Mouse (Mus musculus) brain, adult 2 months (tissue): ENCODE measurements at regions not wholly inside any gene's neighbourhood (a gene's known extent, or its start where the extent isn't known, plus 50 kb on each side); places are given as distances from the start of the nearest gene placed in this dataset.
A peak's percentile ranks its signal among the peaks of the same experiment; 100 is the strongest.

Experiments
- DNase-seq: peaks from one replicate; pipeline ENCODE4 v3.0.0; 2011; ENCODE audit warnings: low read depth, low spot score

DNA sequence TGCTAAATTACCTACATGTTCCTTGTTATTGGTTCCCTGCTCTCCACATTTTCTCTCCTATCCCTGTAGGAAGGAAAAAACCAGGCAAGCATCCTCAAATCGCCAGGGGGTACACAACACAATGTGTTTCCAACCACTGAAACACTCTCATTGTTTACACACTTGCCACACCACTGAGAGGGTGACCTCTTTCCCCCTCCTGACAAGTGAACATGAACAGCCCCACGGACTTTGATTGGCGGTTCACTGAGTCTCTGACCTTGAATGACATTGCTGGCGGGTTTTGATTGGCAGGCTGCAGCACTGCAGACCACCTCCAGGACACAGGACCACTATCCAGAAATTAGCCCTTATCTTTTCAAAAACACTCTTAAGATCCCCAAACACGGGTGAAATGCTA, 211.7 kb upstream of the Onecut1 start:
- DNase-seq = no peak

DNA sequence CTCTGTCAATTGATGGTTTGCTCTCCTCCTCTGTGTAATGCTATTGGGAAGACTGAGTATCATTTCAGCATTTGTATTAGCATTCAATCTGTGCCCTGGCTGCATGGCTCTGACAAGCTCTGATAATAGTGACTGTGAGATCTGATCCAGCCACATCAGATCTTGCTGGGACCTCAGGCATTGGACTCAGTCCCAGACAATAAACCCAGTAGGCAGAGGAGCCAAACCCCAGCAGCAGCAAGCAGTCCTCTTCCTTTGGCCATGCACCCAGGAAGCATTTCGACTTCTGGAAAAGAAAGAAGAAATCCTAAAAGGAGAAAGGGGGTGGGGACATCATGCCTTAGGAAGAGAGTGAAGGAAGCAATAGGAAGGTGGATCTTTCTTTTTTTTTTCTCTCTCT, 205.8 kb upstream of the Onecut1 start:
- no peak for DNase-seq

DNA sequence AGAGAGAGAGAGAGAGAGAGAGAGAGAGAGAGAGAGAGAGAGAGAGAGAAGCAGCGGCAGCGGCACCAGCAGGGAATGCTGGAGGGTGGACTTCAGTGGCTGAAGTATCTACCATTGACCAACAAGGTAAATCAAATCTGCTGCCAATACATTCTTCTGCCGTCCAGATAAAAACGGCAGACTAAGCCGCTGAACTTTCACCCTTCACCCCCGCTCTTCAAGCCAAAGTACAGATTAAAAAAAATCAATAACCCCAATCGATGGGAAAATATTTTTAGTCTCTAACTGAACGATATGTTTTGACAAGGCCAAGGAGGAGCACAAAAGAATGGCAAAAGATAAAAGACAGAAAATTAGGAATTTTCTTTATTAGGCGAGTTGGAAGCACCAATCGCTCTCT, 205.3 kb upstream of the Onecut1 start:
- no peak for DNase-seq

DNA sequence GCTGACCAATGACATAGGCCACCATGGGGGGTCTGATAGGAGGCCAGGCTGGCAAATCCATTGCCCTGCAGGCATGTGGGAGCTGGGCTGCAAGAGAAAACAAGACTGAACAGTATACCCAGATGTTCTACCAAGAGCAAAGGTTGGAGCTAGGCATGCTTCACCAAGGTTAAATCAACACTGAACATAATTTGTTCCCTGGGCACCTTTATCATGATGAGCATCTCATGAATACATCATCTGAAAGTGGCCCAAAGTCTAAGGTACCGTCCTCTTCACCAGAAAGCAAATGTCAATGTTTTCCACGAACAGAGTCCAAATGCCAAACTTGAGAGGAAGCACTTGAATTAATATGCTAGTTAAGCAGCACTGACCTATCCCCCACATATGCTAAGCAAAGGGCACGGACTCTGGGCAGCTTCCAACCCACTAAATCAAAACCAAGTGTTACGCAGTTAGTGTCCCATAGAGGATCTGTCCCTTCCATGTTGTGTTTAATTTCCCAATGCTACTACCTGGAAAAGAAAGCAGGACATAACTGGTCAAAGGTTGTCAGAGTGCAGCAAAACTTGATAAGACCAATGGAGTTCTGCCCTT, 190.3 kb upstream of the Onecut1 start:
- no peak for DNase-seq

DNA sequence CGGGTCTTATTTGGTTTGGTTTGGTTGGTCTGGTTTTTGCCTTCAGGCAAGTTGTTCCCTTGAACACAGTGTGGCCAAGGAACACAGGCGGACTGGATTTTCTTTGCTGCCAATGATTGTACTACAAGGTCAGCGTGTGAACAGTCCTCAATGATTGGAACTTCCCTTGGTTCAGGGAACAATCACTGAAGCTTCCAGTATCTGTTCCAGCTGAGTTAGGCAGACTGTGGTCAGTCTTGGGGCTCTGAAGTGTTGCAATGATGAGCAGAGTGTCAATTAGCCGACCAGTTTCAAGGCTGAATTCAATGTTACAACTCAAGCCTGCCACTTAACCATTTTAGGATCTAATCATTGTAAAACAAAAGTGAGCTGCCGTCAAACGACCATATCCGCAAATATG, 189.5 kb upstream of the Onecut1 start:
- DNase-seq = no peak

DNA sequence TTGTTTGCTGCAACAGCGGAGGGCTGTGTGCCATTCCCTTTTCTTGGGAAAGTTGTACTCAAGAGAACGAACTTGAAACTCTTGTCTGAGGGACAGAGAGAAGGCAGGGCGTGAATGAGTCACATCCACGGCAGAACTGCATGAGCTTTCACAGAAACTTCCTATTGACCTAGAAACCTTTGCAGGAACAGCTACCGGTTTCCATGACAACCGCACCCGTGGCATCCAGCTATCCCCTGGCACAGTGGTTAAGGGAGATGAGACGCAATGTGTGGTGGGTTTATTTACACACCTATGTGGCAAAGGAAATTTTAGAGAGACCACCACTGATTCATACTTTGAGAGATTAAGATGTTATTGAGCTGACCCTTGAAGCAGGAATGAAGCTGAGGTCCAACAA, 163.5 kb upstream of the Onecut1 start:
- peak; percentile 44 for DNase-seq

DNA sequence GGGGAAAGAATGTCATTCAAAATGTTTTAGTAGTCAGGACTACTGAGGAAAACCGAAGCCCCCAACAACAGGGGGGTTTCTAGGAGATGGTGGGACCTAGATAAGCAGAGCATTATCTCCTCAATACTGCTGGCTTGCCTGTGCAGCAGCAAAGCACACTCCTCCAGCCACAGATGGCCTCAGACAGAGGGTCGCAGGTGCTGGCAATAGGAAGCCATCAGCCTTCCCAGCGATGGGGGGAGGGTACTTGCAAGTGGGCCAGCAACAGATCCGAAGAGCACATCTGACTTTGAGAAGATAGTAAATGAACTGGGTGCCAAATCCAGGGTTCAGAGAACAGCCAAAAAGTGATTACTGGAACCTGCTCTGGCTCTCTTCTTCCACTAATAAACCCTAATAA, 156.0 kb upstream of the Onecut1 start:
- DNase-seq = no peak

DNA sequence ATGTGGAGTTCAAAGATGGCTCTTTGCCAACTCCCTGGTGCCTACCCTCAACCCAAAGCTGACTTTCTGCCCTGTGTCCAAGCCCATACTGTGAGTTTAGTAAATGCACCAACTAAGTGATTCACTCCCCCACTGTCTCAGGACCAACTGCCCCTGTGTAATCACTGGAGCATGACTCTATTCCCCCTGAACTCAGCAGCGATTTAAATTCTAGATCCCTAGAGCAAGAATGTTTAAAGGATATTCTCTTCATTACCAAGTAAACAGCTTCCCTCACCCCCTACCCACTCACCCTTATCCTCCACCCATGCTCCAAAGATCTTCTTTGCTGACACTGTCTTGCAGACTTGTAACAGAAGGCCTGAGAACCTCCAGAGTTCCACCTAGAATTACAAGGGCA, 154.1 kb upstream of the Onecut1 start:
- no peak for DNase-seq

DNA sequence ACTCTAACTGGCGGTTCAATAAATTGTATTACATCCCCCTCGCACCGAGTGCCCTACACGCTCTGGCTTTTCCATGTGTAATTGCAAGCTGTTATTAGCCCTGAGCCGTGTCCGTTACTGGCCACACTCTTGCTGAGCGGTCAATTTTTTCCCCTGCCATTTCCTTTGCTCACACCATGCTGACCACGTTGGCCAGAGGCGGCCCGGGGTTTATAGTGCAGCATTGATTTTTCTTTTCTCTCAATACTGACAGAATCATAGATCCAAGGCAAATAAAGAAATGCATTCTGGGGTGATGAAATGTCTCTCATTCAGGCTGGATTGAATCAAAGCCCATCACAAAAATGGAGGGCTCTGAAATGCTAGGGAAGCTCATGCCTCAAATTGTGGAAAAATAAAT, 150.0 kb upstream of the Onecut1 start:
- DNase-seq = no peak

DNA sequence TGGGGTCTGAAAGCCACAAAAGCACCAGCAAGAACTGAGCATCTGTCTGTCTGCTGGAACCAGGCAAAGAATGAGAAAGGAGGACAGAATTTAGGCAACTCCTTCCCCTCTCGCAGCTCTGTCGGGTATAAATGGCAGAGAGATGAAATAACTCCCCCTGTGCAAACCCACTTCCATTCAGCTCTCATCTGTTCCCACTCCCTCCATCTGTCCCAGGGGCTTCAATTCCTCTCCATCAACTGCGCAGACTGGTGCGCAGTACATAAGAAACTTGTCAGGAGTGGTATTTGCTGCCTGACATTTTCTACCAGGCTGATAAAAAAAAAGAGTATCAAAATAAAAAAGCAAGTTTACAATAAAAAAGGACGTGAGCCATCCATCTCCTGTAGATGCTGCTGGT, 129.3 kb upstream of the Onecut1 start:
- peak; percentile 21 for DNase-seq

DNA sequence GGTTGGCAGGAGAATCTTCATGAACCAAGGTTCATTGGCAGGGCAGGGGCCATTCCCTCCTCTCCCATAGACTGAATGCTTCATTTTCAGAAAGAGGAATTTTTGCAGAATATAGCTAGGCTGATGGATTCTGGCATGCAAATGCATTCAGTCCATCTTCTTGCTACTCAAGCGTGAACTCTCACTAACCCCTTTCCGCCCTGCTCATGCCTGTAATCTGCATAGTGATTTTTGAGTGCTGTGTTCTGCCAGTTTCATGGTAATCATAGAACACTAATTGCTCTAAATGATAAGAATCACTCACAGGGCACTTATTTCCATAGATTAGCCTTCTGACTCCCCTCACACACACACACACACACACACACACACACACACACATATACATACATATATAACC, 119.8 kb upstream of the Onecut1 start:
- DNase-seq = no peak

DNA sequence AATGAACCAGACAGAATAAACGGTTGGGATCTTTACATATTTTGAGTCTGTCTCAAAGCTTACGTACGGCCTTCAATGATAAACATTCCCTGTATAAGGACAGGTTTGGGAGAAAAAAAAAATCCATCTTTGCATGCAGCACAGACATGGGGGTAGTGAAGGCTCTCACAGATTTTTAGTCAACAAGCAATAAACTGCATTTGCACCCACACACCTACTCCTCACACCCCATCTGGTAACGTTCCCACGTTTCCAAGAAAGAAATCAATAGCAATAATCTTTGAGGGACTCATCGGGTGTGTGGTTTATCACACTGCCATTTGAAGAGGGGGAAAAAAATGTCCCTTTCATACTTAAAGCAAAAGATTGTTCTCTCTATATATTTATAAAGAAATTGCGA, 113.8 kb upstream of the Onecut1 start:
- DNase-seq = peak; percentile 47

DNA sequence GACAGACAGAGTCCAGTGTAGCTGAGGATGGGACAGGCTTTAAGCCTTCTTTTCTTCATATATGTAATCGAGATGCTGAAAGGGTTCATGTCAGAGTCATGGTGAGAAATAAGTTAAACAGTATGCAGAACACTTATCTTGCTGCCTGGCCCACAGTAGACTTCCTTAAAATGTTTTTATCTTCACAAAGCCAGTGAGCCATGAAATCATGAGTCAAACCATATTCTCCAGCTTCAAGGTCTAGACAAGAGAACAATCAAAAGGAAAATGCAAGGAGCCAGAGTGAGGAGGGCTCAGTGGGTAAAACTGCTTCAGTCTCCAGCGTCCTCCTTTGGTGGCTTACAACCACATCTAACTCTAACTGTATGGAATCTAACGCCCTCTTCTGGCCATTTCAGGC, 103.7 kb upstream of the Onecut1 start:
- no peak for DNase-seq

DNA sequence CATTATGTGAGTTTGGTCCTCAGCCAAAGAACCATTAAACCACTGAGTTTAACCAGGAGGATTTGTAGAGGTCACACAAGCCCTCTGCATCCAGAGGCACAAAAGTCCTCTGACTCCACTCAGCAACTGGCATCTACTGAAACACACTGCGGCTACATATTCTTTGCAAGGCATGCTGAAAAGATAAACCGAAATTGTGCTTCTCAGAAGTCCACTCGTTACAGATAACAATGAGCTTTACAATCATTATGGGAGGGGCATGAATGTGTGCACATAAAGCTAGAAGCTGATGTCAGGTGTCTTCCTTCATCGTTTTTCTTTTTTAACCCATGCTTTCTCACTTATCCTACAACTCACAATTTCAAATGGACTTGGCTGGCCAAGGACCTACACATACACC, 102.8 kb upstream of the Onecut1 start:
- no peak for DNase-seq

DNA sequence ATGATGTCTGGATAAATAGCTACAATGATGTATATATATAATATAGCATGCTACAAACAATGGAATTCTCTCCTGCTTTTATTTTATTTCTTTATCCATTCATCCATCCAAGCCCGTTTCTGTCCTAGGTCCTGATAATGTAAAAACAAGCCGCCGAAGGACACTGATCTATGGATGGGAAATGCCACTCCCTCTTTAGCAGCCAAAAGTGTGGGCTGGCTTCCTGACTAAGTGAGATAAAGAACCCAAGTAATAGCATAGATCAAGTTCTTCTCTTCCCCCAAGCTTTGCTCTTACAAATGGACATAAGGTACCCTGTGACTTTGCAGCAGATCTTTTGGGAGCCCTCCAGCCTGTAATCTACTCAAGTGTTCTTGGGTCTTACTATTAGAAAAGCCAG, 81.3 kb upstream of the Onecut1 start:
- no peak for DNase-seq

DNA sequence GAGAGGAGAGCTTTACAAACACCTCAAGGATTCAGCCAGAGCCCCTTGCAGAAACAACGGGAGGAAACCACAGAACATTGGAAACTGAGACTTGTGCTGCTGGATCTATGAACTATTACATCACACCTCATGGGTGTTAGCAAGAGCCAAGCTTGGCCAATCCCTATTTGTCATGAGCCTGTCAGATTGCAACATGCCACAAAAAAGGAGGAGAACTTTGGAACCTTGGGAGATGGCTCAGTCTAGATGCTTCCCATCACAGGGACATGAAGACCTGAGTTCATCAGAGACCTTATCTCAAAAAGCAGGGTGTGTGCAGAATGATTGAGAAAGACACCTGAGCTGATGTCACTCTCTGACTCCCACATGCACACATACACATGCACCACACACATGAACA, 68.3 kb upstream of the Onecut1 start:
- no peak for DNase-seq

DNA sequence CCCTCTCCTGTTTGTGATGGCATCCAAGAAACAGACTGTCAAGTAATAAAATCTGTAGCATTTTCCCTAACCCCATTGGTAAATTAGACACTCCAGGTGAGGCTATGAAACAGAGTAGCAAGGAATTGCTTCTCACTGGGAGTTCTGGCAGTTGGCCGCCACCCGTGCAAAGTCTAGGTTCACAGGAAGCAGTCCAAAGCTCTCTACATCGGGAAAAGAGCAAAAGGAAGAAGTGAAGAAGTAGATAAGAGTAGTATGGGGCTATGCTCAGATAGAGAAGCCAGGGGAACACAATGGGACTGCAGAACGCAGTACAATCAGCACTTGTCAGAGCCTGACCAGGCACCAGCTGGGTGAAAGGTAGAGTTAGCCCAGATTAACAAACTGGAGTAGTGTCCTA, 65.7 kb upstream of the Onecut1 start:
- no peak for DNase-seq

DNA sequence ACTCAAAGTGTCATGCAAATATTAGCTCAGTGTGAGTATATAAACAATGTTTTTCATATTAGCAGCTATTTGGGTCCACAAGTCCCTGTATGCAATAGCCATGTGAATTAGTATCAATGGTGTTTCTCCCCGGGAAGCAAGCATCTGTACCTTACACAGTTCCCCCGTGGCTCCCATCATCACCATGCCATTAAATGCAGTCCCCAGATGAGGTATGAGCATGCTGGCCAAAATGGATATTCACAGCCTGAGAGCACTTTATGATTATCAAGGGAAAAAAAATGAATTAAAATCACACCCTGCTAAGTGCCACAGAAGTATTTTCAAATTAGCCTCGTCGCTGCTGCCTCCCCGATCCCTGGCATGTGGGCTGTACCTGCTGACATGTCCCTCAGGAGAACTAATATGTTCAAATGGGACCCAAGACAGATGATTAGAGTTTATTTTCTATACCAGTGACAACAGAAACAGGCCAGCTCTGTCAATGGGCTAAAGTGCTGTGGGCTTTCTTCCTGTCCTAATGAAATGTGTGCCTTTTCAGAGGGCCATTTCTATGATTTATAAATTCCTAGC, 64.4 kb upstream of the Onecut1 start:
- DNase-seq = no peak

DNA sequence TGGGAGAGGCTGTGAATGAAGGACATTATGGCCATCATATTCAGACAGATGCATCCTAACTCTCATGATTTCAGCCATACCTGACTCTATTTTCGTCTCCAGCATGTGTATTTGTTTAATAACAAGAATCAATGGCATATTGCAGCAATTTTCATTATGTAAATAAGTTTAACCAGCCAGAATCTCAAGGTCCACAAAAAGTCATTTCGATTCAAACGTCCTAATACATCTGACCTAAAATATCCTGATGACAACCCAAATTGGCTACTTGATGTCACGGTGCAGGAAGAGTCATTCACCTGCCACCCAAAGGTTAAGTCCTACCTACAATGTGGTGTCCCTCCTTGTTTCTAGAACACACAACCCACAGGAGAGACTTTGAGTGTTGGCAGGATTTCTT, 60.6 kb upstream of the Onecut1 start:
- DNase-seq = no peak

DNA sequence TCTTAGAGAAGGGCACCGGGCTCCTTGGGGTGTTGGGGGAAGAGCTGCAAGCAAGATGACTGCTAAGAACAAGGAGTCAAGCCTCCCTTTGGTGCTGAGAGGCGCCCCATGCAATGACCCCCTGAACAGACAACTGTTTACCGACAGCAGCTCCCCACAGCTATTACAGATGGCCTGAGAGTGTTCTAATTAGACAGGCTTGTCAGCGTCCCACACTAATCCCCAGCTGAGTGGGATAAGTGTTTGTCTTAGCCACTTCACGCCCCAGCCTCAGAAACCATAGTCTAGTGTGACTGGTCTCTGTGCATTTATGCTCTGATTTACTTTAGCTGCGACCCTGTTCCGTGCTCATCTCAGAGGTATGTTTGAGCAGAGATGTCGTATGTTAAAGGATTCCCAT, 50.3 kb upstream of the Onecut1 start:
- DNase-seq = no peak
